Comparison of ENCODE assay signal across 10 mouse cellular contexts in genomic region chr12:110277259-110277964, GRCm38 (mm10). TPM values are rescaled to one million over a fixed set of nuclear protein-coding genes. Genes with fewer than 3 reads are reported as not detected.
A peak's percentile ranks its signal among the peaks of the same experiment; 100 is the strongest.
DNase-seq lines count a peak whose midpoint lies in the region; ATAC-seq and TF ChIP-seq lines count a peak whose summit lies in the region.
"Had no signal": no experiment of that assay in that cellular context is flagged by ENCODE, and none has a peak within 500 bp of the region (broad histone marks: within the 10 kb centered on the region; RNA-seq: fewer than 3 reads in every experiment).

No protein-coding gene starts in this region.

- no peaks in the 10 kb centered on the region for H3K9me3 ChIP-seq in heart, postnatal 0 days (replicated peaks; ENCODE audit: control insufficient read depth, low read length)
- H3K9me3 ChIP-seq in embryonic facial prominence, embryonic 15.5 days (replicated peaks), result no peaks in the 10 kb centered on the region
- H3K9me3 ChIP-seq in kidney, postnatal 0 days (replicated peaks; ENCODE audit: low read length), result no peaks in the 10 kb centered on the region
- no peaks in the 10 kb centered on the region for H3K9me3 ChIP-seq in neural tube, embryonic 12.5 days

- TF ChIP-seq EP300 in heart, postnatal 0 days (IDR thresholded peaks at IDR 0.05; ENCODE audit: low read depth), result no peak

- ATAC-seq in heart, postnatal 0 days (ENCODE audit: insufficient read depth, low read depth), result no peak
- no peak for ATAC-seq in embryonic facial prominence, embryonic 15.5 days (ENCODE audit: insufficient number of reproducible peaks, low FRiP score, low TSS enrichment, low read depth)
- ATAC-seq in kidney, postnatal 0 days (replicated peaks; ENCODE audit: low FRiP score, low read depth), result no peak
- ATAC-seq in neural tube, embryonic 12.5 days (ENCODE audit: low FRiP score, low read depth), result no peak

- no peaks in the 10 kb centered on the region for H3K4me1 ChIP-seq in heart, postnatal 0 days (ENCODE audit: control insufficient read depth, insufficient read depth)
- peaks cover 34% of the 10 kb centered on the region for H3K4me1 ChIP-seq in embryonic facial prominence, embryonic 15.5 days
- peaks cover 6% of the 10 kb centered on the region for H3K4me1 ChIP-seq in kidney, postnatal 0 days (replicated peaks; ENCODE audit: insufficient read depth, low read length)
- H3K4me1 ChIP-seq in neural tube, embryonic 12.5 days, result peaks cover 13% of the 10 kb centered on the region

- H3K27me3 ChIP-seq in heart, postnatal 0 days (ENCODE audit: control insufficient read depth, insufficient read depth, low read length), result peaks cover 87% of the 10 kb centered on the region
- peaks cover 90% of the 10 kb centered on the region for H3K27me3 ChIP-seq in embryonic facial prominence, embryonic 15.5 days
- H3K27me3 ChIP-seq in kidney, postnatal 0 days (ENCODE audit: insufficient read depth, low read length), result peaks cover 72% of the 10 kb centered on the region
- peaks cover 89% of the 10 kb centered on the region for H3K27me3 ChIP-seq in neural tube, embryonic 12.5 days (replicated peaks)

- WGBS in heart, postnatal 0 days, result 3% methylated on average over 33 of the region's 33 CpGs
- 2% methylated on average over 33 of the region's 33 CpGs for WGBS in embryonic facial prominence, embryonic 15.5 days
- WGBS in kidney, postnatal 0 days, result 3% methylated on average over 33 of the region's 33 CpGs
- WGBS in neural tube, embryonic 12.5 days, result 2% methylated on average over 33 of the region's 33 CpGs

- H3K4me2 ChIP-seq in heart, postnatal 0 days (ENCODE audit: low read depth, low read length), result no peak overlapping the region
- H3K4me2 ChIP-seq in embryonic facial prominence, embryonic 15.5 days (replicated peaks), result peak overlapping the region; percentile 86
- H3K4me2 ChIP-seq in kidney, postnatal 0 days (ENCODE audit: low read length), result peak overlapping the region; percentile 70
- peak overlapping the region; percentile 62 for H3K4me2 ChIP-seq in neural tube, embryonic 12.5 days (replicated peaks)

- no peaks in the 10 kb centered on the region for H3K36me3 ChIP-seq in heart, postnatal 0 days (replicated peaks; ENCODE audit: control insufficient read depth, insufficient read depth, low read length)
- no peaks in the 10 kb centered on the region for H3K36me3 ChIP-seq in embryonic facial prominence, embryonic 15.5 days
- no peaks in the 10 kb centered on the region for H3K36me3 ChIP-seq in kidney, postnatal 0 days (ENCODE audit: insufficient read depth, low read length)
- no peaks in the 10 kb centered on the region for H3K36me3 ChIP-seq in neural tube, embryonic 12.5 days

- peak overlapping the region; percentile 26 for H3K4me3 ChIP-seq in heart, postnatal 0 days (ENCODE audit: low read depth, low read length)
- H3K4me3 ChIP-seq in embryonic facial prominence, embryonic 15.5 days (replicated peaks), result peak overlapping the region; percentile 51
- H3K4me3 ChIP-seq in kidney, postnatal 0 days (replicated peaks; ENCODE audit: low read depth, low read length), result peak overlapping the region; percentile 7; the same call in 1 of the 2 replicates
- peak overlapping the region; percentile 39 for H3K4me3 ChIP-seq in neural tube, embryonic 12.5 days

- DNase-seq in heart, postnatal 0 days (ENCODE audit: low spot score), result no peak
- no peak for DNase-seq in heart, adult 8-10 months (ENCODE audit: low spot score)
- no peak for DNase-seq in kidney, postnatal 0 days (ENCODE audit: low spot score)
- DNase-seq in urinary bladder, postnatal 10 days (ENCODE audit: low spot score), result no peak
- no peak for DNase-seq in layer of hippocampus, adult 9-11 months
- no peak for DNase-seq in c-Kit-positive CD71-positive TER-119-positive erythroid progenitor cells, embryonic 14.5 days (ENCODE audit: low spot score)
- DNase-seq: thymus, postnatal 36 days had no signal

- TF ChIP-seq CTCF in heart, postnatal 0 days (IDR thresholded peaks at IDR 0.05; ENCODE audit: low read depth), result no peak
- no peak for TF ChIP-seq CTCF in kidney, postnatal 0 days (IDR thresholded peaks at IDR 0.05; ENCODE audit: low read depth)

- H3K27ac ChIP-seq in heart, postnatal 0 days (ENCODE audit: low read depth), result no peak overlapping the region
- H3K27ac ChIP-seq in embryonic facial prominence, embryonic 15.5 days (replicated peaks), result no peak overlapping the region
- H3K27ac ChIP-seq in kidney, postnatal 0 days, result no peak overlapping the region
- no peak overlapping the region for H3K27ac ChIP-seq in neural tube, embryonic 12.5 days

- H3K9ac ChIP-seq in heart, postnatal 0 days (replicated peaks; ENCODE audit: low read depth, low read length), result no peak overlapping the region
- H3K9ac ChIP-seq in embryonic facial prominence, embryonic 15.5 days, result peak overlapping the region; percentile 6; the same call in 1 of the 2 replicates
- H3K9ac ChIP-seq in kidney, postnatal 0 days (ENCODE audit: low read depth, low read length), result no peak overlapping the region
- no peak overlapping the region for H3K9ac ChIP-seq in neural tube, embryonic 12.5 days

RNA-seq across cellular contexts. Expression of gene Dio3, which starts 1.5 kb away (rescaled TPM):
- not detected in 2 replicates for total RNA-seq in heart, postnatal 0 days (2014; rRNA removed; ENCODE audit: low replicate concordance)
- not detected in 2 replicates for polyA plus RNA-seq in heart, postnatal 0 days (2015; fragmentation: Nextera tagmentation; extraction: Ambion mirVana)
- total RNA-seq in heart, adult 8-10 months (2022), result not detected
- 10.5 and 11.7 TPM in 2 replicates for polyA plus RNA-seq in embryonic facial prominence, embryonic 15.5 days (2015; fragmentation: Nextera tagmentation; extraction: Ambion mirVana)
- 0.20 and 0.22 TPM in 2 replicates for polyA plus RNA-seq in kidney, postnatal 0 days (2015; fragmentation: Nextera tagmentation; extraction: Ambion mirVana)
- 1.9 and 2.3 TPM in 2 replicates for polyA plus RNA-seq in neural tube, embryonic 12.5 days (2016; fragmentation: Nextera tagmentation; extraction: Ambion mirVana)
- total RNA-seq: MEL had no signal
